In genomic region chr8:120348922-120349321, GRCm38 (mm10) we compare ENCODE assay signal across 14 mouse cellular contexts.
DNase-seq lines count a peak whose midpoint lies in the region; ATAC-seq and TF ChIP-seq lines count a peak whose summit lies in the region.
"Had no signal": no experiment of that assay in that cellular context is flagged by ENCODE, and none has a peak within 500 bp of the region (broad histone marks: within the 10 kb centered on the region; RNA-seq: fewer than 3 reads in every experiment).

No protein-coding gene starts in this region.

- no peak for ATAC-seq in forebrain, postnatal 0 days
- no peak for ATAC-seq in hindbrain, embryonic 15.5 days (ENCODE audit: low FRiP score, low read depth)

- peaks cover 91% of the 10 kb centered on the region for H3K4me1 ChIP-seq in forebrain, embryonic 10.5 days
- H3K4me1 ChIP-seq in forebrain, postnatal 0 days (ENCODE audit: insufficient read depth): peaks cover 9% of the 10 kb centered on the region; the same call in 1 of the 2 replicates
- H3K4me1 ChIP-seq in hindbrain, embryonic 15.5 days (replicated peaks): peaks cover 81% of the 10 kb centered on the region

- no peak overlapping the region for H3K4me2 ChIP-seq in forebrain, postnatal 0 days (ENCODE audit: low read depth)
- H3K4me2 ChIP-seq in hindbrain, embryonic 15.5 days: no peak overlapping the region

- peak overlapping the region; percentile 54 for H3K27ac ChIP-seq in forebrain, embryonic 10.5 days
- no peak overlapping the region for H3K27ac ChIP-seq in forebrain, postnatal 0 days (ENCODE audit: low read depth, low read length)
- 0 out of 2 replicates have a peak overlapping the region, but pooled peaks have one; percentile 20 for H3K27ac ChIP-seq in hindbrain, embryonic 15.5 days (replicated peaks)
- H3K27ac ChIP-seq: heart, adult 2 months had no signal

- H3K9ac ChIP-seq in forebrain, postnatal 0 days: no peak overlapping the region
- H3K9ac ChIP-seq in hindbrain, embryonic 15.5 days: no peak overlapping the region

- no peak for DNase-seq in forebrain, embryonic 10.5 days (ENCODE audit: extremely low spot score, low spot score)
- no peak for DNase-seq in forebrain, postnatal 0 days
- peak; percentile 33 for DNase-seq in kidney, postnatal 14 days
- DNase-seq in kidney, adult 11 months: no peak
- DNase-seq in retina, embryonic 14.5 days (ENCODE audit: low spot score): peak; percentile 55
- no peak for DNase-seq in embryo, embryonic 10.5 days (ENCODE audit: low spot score)
- DNase-seq in left cerebral cortex, adult 11 months (ENCODE audit: low spot score): no peak
- DNase-seq: cerebellum, adult 18-20 months; heart, adult 2 months; kidney, postnatal 10 days; left cerebral cortex, postnatal 4 days; lung, postnatal 36 days; right cerebral cortex, postnatal 4 days had no signal

- H3K27me3 ChIP-seq in forebrain, embryonic 10.5 days (ENCODE audit: poor library complexity, severe bottlenecking): peaks cover 77% of the 10 kb centered on the region
- no peaks in the 10 kb centered on the region for H3K27me3 ChIP-seq in forebrain, postnatal 0 days (ENCODE audit: insufficient read depth, low read length)
- no peaks in the 10 kb centered on the region; the same call in 1 of the 2 replicates for H3K27me3 ChIP-seq in hindbrain, embryonic 15.5 days

- no peaks in the 10 kb centered on the region for H3K36me3 ChIP-seq in forebrain, embryonic 10.5 days (replicated peaks)
- H3K36me3 ChIP-seq in forebrain, postnatal 0 days (ENCODE audit: insufficient read depth): no peaks in the 10 kb centered on the region
- no peaks in the 10 kb centered on the region for H3K36me3 ChIP-seq in hindbrain, embryonic 15.5 days

- no peak overlapping the region for H3K4me3 ChIP-seq in forebrain, embryonic 10.5 days
- H3K4me3 ChIP-seq in forebrain, postnatal 0 days (ENCODE audit: low read depth, low read length): no peak overlapping the region
- no peak overlapping the region for H3K4me3 ChIP-seq in hindbrain, embryonic 15.5 days
- H3K4me3 ChIP-seq: heart, adult 2 months had no signal

- no peaks in the 10 kb centered on the region for H3K9me3 ChIP-seq in forebrain, embryonic 10.5 days
- no peaks in the 10 kb centered on the region for H3K9me3 ChIP-seq in forebrain, postnatal 0 days (ENCODE audit: low read length)
- H3K9me3 ChIP-seq in hindbrain, embryonic 15.5 days: no peaks in the 10 kb centered on the region

- TF ChIP-seq CTCF in forebrain, postnatal 0 days (IDR thresholded peaks at IDR 0.05; ENCODE audit: low read depth): no peak

- WGBS in forebrain, embryonic 10.5 days: 36% methylated on average over 11 of the region's 11 CpGs
- 33% methylated on average over 11 of the region's 11 CpGs for WGBS in forebrain, postnatal 0 days
- 10% methylated on average over 11 of the region's 11 CpGs for WGBS in hindbrain, embryonic 15.5 days

Comparison
In these comparisons a context has a peak if more than half of its experiments do, and no peak if none do; other contexts are left out.
1. DNase-seq: peak in kidney, postnatal 14 days (single experiment) and retina, embryonic 14.5 days (single experiment); none in forebrain, embryonic 10.5 days (single experiment), forebrain, postnatal 0 days (single experiment), kidney, adult 11 months (single experiment), embryo, embryonic 10.5 days (single experiment) and left cerebral cortex, adult 11 months (single experiment).